Comparison of ENCODE assay signal across 1 mouse cellular context in genomic region chr15:98880978-98881655, GRCm38 (mm10).
TF ChIP-seq lines count a peak whose summit lies in the region.

No protein-coding gene starts in this region.

TF ChIP-seq in CH12.LX, 34 proteins besides CTCF, POLR2A, EP300 and RAD21 (continued from another document):
- TF ChIP-seq GABPA (IDR thresholded peaks at IDR 0.05; ENCODE audit: insufficient replicate concordance, low read depth, low read length) (no peak), POLR2AphosphoS2 (IDR thresholded peaks at IDR 0.05; ENCODE audit: low read depth, low read length) (no peak; the same call in 1 of the 2 replicates), NELFE (IDR thresholded peaks at IDR 0.05; ENCODE audit: low read depth, low read length) (peak; percentile 63), JUN (IDR thresholded peaks at IDR 0.05; ENCODE audit: insufficient read depth, low read depth, low read length) (no peak), USF2 (conservative IDR thresholded peaks at IDR 0.05; ENCODE audit: low read depth, low read length) (peak; percentile 83), RCOR1 (conservative IDR thresholded peaks at IDR 0.05; ENCODE audit: low read depth, low read length) (no peak), ZNF384 (IDR thresholded peaks at IDR 0.05; ENCODE audit: low read depth, low read length) (no peak), MXI1 (IDR thresholded peaks at IDR 0.05; ENCODE audit: low read depth, low read length) (peak; percentile 93), BHLHE40 (IDR thresholded peaks at IDR 0.05; ENCODE audit: low read depth, low read length) (peak; percentile 89), MAX (IDR thresholded peaks at IDR 0.05; ENCODE audit: low read length) (peak; percentile 92), MAZ (IDR thresholded peaks at IDR 0.05; ENCODE audit: low read depth, low read length) (peak; percentile 87), MAFK (IDR thresholded peaks at IDR 0.05; ENCODE audit: insufficient replicate concordance, low read length) (no peak), USF1 (IDR thresholded peaks at IDR 0.05; ENCODE audit: low read depth, low read length) (peak; percentile 92), UBTF (IDR thresholded peaks at IDR 0.05; ENCODE audit: low read depth, low read length) (peak; percentile 57; the same call in 1 of the 2 replicates), ETS1 (conservative IDR thresholded peaks at IDR 0.05; ENCODE audit: low read depth, low read length) (peak; percentile 48), ZC3H11A (IDR thresholded peaks at IDR 0.05; ENCODE audit: low read depth, low read length) (no peak), CHD2 (IDR thresholded peaks at IDR 0.05; ENCODE audit: low read length) (no peak), ELF1 (IDR thresholded peaks at IDR 0.05; ENCODE audit: low read depth, low read length) (peak; percentile 59), MYC (IDR thresholded peaks at IDR 0.05; ENCODE audit: low read depth, low read length) (peak; percentile 96), KAT2A (IDR thresholded peaks at IDR 0.05; ENCODE audit: insufficient replicate concordance, low read length) (no peak), MEF2A (IDR thresholded peaks at IDR 0.05; ENCODE audit: borderline replicate concordance, low read depth, low read length) (no peak; the same call in 1 of the 2 replicates), NRF1 (IDR thresholded peaks at IDR 0.05; ENCODE audit: low read depth, low read length) (peak; percentile 89), CHD1 (IDR thresholded peaks at IDR 0.05; ENCODE audit: low read depth, low read length) (no peak), HCFC1 (IDR thresholded peaks at IDR 0.05; ENCODE audit: low read depth, low read length) (peak; percentile 67), TCF12 (IDR thresholded peaks at IDR 0.05; ENCODE audit: low read depth, low read length) (peak; percentile 65), E2F4 (IDR thresholded peaks at IDR 0.05; ENCODE audit: insufficient replicate concordance, low read depth, low read length) (no peak), SMC3 (IDR thresholded peaks at IDR 0.05; ENCODE audit: low read depth, low read length) (no peak)
